Mouse (Mus musculus): Measurements from ENCODE around the gene Igfbp7.

Igfbp7 gene

DNA sequence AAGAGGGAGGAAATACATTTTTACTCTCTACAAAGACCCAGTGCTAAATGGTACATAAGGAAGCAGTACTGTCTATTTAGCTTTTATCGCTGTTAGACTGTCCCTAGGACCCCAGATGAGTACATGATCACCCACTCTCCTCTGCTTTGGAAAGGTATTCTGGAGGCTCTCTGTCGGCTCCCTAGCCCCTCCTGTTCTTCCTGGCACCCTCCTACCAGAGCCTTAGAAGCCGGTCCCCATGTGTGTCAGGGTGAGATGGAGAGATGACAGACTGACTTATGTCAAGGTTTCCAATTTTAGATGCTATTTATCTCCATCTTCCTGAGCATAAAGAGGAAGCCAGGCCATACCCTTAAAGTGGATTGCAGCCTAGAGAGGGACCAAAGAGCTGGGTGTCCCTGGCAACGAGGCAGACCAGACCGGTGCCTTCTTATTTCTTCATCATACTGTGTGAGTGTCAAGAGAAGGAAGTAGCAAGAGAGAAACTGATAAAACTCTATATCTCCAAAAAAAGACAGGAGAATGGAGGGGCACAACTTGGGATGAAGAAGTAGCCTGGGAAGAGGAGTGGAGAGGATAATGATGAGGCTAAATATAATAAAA lies 2.3 kb downstream of the Igfbp7 start:
- in situ Hi-C loops (cut with MseI, MboI), result loop anchor here in 1 of 2 experiments (10.0 kb wide), 1 partner anchor 51 kb away; no protein-coding TSS in a partner anchor

DNA sequence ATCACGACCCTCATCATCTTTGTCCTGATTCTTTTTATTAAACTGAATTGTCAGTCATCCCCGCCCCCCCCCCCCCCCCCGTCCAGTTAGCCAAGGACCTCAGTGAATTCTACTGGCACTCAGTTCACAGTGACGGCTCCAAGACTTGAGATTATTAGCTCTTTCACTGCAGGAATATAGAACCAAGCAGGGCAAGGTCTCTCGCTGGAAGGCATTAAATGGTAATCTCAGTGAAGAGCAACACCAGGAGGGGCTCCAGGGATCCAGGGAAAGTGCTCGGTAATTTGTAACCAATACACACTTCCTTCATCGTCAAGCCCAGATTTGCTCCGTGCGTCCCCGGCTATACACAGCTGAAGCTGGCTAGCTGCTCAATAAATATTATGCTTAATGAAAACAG lies 2.9 kb downstream of the Igfbp7 start:
- in situ Hi-C loops (cut with MseI, MboI), result loop anchor here in 1 of 2 experiments (10.0 kb wide), 1 partner anchor 50 kb away; no protein-coding TSS in a partner anchor

DNA sequence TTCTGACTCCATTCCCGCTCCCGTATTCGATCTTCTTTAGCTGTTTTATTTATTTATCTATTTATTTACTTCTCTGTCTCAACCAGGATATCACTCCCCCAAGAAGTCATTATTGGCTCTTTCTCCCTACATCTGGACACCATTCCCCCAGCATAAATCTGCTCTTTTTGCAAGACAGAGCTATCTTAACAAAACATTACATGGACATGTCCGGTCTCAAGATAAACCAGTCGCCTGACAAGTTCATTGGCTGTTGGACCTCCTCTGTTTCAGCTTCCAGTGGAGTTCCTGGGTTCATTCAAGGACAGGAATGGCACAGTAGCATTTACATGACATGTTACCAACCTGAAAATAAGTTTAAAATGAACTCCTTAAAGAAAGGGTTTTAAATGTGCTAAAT lies 4.9 kb downstream of the Igfbp7 start:
- in situ Hi-C loops (cut with MseI, MboI), result loop anchor here in 1 of 2 experiments (10.0 kb wide), 1 partner anchor 48 kb away; no protein-coding TSS in a partner anchor

DNA sequence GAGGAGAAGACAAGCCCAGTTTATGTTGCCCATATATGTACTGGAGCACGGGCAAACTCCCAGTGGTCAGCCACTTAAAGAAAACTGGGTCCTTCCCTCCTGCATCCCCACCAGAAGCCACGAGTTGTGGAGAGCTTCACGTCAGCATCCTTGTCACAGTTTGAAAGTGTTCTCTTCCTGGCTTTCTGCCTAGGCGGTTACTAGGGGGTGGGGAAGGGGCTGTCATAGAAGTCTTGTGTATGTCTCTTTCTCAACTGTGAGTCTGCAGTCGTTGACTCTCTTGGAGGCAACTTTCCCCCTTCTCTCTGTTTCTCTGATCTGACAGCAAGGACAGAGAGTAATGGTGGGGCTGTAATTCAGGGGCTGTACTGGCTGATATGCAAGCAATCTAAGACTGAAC lies 5.7 kb downstream of the Igfbp7 start:
- in situ Hi-C loops (cut with MseI, MboI), result loop anchor here in 1 of 2 experiments (10.0 kb wide), 1 partner anchor 47 kb away; no protein-coding TSS in a partner anchor

DNA sequence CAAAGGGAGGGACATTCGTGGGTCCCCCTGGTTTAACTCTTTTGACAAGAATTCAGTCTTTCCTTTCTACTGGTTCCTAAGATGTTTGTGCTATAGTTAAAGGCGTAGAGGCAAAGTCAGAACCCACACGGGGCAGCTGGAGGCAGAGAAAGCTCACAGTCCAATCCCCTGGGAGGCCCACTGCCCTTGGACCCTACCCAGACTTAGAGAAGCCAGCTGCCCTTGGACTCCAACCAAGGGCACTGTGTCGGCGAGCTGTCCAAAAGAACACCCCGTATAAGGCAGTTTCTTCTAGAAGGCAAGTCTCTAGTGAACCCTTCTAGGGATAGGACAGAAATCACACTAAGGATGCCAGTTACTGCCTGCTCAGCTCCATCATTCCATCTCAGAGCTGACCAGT lies 7.0 kb downstream of the Igfbp7 start:
- in situ Hi-C loops (cut with MseI, MboI), result loop anchor here in 1 of 2 experiments (10.0 kb wide), 1 partner anchor 46 kb away; no protein-coding TSS in a partner anchor

DNA sequence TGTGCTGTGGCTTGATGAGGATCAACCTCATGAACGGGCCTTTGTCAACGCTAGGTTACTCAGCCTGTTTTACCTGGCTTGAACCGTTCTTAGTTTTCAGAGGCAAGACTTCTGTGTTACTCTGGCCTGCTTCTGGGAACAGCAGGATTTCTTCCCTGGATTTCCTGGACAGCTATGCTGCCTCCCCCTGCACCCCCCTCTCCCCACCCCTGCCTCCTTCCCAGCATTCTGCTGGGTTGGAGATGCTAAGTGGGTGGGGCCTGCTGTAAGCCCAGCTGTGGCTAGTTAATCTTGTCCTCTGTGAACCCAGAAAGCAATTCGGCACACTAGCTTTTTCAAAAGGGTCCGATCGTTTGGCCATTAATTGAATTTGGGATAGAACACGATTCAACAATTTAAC lies 7.7 kb downstream of the Igfbp7 start:
- in situ Hi-C loops (cut with MseI, MboI), result loop anchor here in 1 of 2 experiments (10.0 kb wide), 1 partner anchor 45 kb away; no protein-coding TSS in a partner anchor

DNA sequence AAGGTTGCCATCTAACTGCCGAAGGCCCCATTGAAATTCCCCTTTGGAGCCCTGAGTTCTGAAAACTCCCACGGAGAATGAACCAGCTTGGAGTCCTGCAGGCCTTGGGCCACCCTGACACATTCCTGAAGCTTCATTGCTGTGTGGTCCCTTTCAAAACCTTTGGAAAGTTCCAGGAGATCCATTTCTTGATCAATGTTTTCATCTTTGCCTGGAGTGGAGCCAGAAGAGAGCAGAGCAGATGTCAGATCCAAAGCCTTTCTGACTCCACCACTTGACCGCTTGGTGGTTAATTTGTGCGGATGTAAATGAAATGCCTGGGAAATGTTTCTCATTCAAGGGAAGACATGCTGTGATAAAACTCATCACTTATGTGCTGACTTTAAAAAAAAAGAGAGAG lies 8.8 kb downstream of the Igfbp7 start:
- in situ Hi-C loops (cut with MseI, MboI), result loop anchor here in 1 of 2 experiments (5.0 kb wide), 1 partner anchor 42 kb away; no protein-coding TSS in a partner anchor

DNA sequence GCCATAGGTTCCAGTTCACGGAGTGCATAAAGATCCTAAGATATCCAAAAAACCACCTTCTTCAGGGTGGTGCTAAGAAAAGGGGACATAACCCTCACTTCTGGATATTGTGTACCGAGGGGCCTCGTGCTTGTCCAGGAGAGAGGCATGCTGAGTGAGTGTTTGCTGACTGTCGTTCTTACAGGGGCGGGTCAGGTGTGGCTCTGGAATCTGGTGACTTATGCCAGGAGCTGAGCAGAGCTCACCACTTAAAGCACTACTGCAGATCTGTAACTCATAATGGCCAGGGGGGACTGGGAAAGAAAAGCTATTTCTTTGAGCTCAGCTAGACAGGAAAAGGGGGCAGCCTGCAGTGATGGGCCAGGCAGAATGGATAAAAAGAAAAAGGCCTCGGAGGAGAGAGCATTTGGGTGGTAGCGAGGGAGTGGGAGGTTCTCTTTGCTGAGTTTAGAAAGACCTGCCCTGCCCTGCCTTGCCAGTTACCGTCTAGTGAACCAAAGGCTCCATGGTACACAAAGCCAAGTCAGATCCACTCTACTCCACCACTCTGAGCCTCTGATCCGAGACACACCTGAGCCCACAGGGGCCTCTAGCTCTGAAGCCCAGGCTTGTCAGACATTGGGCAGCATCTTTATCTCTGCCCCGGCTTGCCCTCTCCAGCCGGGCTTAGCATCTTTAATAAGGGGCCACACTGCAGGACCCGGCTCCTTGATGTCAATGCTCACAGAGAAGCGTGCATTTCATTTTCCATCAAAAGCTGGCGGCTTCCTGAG lies 9.4 kb downstream of the Igfbp7 start:
- in situ Hi-C loops (cut with MseI, MboI), result loop anchor here in 1 of 2 experiments (5.0 kb wide), 1 partner anchor 41 kb away; no protein-coding TSS in a partner anchor

DNA sequence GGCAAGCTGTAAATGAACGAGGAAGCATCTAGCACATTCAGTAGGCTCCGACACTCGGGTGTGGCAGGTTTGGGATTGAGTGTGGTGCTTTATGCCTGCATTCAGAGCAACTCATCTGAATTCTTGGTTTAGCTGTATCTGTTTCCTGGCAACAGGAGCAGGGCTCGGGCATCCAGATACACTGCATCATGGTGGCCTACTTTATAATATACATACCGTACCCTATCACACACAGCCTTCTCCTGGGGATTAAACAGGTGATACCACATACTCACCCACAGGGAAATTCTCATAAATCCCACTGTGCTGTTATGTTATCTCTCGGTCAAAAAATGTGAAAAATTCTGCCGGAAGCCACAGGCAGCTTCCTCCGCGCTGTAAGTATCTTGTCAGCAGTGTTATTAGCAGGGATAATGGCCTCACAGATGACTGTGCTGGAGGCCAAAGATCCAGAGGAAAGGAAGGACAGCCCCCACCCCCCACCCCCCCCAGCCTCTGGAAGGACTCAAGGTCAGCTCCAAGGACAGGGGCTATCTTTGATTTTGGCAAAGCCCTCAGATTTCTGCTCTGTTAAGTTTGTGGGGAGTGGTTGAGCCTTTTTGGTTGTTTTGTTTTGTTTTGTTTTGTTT lies 13.7 kb downstream of the Igfbp7 start:
- in situ Hi-C loops (cut with MseI, MboI), result no loop called here

DNA sequence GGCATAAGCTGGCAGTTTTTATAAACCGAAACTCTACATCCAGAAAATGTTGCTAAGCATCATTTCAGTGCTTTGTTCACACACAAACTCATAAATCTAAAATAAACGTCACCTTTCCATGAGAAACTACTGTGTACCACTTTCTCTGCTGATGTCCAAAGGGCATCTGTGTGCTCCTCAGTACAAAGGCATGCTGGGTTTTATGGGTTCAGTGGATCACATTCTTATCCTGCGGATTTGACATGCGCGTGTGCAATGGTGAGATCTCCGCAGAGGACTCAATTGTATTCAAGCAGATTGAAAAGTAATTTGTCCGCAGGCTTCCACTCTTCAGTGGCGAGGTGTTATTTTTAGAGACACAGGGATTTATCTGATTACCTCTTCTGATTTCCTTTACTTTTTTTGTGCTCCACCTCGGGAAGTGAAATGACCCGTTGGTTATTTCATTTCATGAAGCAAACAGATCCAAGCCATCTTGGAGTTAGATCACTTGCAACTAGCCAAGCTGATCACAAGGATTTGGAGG lies 14.7 kb downstream of the Igfbp7 start:
- in situ Hi-C loops (cut with MseI, MboI), result no loop called here

DNA sequence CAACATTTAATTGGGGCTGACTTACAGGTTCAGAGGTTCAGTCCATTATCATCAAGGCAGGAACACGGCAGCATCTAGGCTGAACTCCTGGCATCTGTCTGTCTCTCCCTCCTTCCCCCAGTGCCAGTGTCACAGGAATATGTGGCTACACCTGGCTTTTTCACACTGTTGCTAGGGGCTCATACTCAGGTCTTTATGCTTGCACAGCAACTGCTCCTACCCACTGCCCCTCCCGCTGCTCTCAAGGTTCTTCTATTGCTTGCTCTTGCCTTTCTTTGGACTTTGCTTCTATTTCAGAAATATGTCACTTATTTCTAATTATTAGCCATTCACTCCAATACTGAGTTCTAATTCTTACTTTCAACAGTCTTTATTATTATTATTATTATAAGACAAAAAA lies 17.6 kb downstream of the Igfbp7 start:
- in situ Hi-C loops (cut with MseI, MboI), result no loop called here

DNA sequence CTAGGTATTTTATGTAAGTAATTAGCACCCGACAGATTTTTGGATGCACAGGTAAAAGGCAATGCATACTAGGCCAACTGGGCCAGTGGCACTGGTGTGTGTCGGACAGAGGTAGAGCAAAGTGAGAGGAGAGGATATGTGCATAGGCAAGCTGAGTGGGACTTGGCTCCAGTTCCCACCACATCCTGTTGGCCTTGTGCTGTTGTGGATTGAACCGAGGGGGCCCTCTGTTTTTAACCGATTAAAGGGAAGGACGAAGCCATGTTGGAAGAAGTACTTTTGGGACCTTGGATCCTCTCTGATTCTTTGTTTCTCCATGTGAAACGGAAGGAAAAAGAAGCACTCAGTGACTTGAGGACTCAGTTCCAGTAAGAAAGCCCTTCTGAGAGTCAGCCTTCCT lies 19.5 kb downstream of the Igfbp7 start:
- in situ Hi-C loops (cut with MseI, MboI), result no loop called here

DNA sequence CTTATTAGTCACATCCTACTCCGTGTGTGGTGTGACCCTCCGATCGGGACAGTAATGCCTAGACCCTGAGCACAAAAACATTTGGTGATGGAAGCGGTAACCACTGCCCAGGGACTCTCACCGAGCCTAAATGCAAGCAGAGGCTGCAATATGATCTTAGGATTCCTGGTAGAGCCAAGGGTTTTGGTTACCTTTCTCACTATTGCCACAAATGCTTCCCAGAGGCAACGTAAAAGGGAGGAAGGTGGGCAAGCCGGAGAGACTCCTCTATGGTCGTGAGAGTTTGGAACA lies 20.5 kb downstream of the Igfbp7 start:
- in situ Hi-C loops (cut with MseI, MboI), result no loop called here

DNA sequence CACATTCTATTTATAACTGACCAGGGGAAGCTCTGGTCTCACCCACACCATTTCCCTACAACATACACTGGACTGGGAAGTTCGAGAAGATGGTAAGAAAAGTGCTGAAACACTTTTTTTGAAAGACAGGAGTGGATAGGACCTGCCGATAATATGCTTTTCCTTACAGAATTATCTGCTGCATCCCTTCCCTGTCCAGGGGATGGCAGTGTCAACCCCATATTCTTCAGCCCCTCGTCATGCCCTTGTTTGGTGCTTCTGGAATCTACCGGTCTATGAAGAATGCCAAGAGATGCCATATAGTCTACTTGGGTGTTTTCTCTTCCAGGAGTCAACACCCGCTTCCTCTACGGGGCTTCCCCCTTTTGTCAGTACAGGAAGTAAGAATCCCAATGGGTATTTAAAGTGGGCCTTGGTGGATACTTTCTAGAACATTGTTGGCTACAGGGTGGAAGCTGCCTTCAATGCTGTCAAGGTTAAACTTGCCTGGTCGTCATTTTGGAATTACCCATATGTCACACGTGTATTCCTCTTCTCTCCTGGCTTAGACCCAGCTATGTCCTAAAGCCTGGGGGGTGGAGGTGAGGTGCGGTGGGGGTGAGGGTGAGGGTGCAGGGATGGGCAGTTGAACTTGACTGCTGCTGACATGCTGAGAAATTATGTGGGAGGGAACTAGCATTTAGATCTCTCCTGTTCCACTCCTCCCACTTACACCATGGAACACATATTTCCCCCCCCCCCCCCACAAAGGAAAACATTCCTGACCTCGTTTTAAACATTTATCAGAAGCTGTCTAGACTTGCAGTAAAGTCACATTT lies 21.0 kb downstream of the Igfbp7 start:
- in situ Hi-C loops (cut with MseI, MboI), result no loop called here

DNA sequence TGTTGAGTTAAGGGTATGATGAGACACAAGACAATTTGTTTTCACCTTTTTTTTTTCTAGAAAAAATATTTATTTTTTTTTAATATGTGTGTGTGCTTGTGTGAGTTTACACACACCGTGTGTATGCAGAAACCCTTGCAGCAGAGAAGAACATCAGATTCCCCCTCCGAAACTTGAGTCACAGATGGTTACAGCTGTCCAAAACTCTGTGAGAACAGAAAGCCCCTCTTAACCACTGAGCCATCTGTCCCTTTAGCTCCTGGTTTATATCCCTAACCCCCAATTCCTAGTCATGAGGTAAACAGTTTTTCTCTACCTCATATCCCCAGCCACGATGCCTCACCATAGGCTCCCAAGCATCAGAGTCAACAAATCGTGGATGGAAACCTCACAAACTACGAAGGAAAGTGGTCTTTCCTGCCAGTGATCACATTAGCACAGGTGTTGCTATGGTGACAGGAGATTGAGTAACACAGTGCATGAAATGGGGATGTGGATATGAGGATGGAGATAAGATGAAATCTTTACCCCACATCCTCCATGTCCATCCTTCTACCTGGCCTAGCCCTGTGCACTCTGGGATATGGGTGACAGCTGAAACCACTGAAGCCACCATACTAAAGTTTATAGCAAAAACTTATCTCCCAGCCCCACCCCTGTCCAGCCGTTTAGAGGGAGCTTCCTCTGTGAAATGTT lies 21.8 kb downstream of the Igfbp7 start:
- in situ Hi-C loops (cut with MseI, MboI), result no loop called here

DNA sequence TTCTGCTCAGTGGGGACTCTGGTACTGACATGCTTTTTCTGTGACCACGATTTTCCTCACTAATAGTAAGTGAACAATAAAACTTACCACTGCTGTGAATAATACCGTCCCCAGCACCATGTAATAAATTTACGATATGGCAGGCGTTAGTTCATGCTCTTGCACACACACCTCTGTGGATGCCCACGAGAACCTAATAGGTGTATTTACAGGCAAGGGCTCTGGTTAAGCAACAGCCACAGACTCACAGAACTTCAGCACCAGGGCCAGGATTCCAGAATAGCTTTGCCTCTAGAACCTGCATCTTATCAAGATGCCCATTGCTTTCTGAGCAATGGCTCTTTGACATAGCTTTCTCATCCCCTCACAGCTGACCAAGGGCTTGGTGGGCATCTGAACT lies 22.6 kb downstream of the Igfbp7 start:
- in situ Hi-C loops (cut with MseI, MboI), result no loop called here

DNA sequence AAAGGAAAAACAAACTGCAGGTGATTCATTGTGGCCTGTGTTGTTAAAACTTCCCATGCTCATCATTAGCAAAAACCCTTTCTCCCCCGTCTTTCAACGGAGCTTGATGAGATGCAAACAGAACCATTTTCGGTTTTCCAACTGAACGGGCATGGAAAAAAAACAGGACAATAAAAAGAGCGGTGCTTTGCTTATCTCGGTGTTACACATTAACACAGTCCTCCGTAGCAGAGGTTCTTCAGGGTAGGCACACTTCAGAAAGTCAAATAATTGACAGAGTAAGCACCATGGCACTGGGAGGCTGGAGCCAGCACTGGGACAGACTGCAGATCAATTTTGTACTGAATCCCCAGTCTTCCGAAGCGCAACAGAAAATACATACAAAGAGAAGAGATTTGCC lies 23.1 kb downstream of the Igfbp7 start:
- in situ Hi-C loops (cut with MseI, MboI), result no loop called here

DNA sequence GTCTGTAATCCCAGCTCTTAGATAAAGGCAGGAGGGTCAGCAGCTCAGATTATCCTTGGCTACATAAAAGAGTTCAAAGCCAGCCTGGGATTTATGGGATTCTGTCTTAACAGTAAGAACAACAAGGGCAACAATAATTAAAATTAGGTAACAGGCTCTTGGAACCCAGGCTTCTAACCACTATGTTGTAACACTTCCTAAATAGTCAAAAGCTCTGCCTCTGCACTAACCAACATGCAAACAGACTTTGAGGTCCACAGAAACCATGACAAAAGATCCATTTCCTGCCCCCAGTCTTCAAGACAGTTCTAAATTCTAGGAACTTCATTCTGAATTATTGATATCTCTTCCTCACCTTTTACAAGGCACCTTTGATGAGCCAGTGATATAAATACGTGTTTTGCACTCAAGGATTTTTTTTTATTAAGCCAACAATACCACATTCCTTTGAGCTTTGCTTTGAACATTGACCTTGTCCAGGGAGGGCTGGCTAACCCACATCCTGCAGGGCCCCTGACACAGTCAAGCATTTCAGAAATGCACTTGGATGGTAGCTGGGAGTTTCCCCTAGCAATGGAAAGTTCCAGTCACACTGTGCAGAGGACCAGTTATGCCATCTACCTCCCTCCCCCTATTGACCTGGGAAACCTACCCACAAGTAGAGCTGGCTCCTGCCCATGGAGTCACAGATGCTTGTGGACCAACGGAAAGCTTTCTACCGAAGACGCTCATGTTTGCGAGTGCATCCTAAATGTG lies 23.9 kb downstream of the Igfbp7 start:
- in situ Hi-C loops (cut with MseI, MboI), result no loop called here

DNA sequence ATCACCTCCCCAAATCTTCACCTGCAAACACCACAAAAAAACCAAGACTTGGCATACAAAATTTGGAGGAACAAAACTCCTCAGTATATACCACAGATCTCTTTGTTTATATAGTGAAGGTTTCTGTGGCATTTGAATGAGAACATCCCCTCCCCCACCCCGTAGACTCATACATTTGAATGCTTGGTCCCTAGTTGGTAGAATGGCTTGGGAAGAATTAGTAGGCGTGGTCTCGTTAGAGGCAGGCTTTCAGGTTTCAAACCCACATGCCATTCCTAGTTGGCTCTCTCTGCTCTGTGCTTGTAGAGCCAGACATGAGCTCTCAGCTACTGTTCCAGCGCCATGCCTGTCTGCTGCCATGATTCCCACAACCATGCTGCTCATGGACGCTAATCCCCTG lies 26.2 kb downstream of the Igfbp7 start:
- in situ Hi-C loops (cut with MseI, MboI), result no loop called here

DNA sequence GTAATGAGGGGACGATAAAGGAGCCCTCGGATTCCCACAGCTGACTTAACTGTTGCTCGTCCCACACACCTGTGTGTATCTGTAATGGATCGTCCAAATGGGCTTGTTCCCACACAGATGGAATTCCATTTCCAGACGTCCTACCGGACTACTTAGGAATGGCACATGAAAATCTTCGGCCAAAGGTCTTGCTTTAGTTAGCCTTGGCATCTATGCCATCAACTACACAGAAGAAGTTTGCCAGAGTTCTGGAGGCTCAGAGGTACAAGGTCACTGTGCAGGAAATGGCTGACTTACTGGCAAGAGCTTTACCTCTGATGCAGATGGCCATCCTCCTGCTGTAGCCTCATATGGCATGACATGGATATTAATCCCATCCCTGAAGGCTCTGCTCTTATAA lies 26.6 kb downstream of the Igfbp7 start:
- in situ Hi-C loops (cut with MseI, MboI), result no loop called here
